Mouse (Mus musculus): ENCODE measurements at regions not wholly inside any gene's neighbourhood (a gene's known extent, or its start where the extent isn't known, plus 50 kb on each side); places are given as distances from the start of the nearest gene placed in this dataset.

GRCm38 (mm10) chr13:60312397-60313085 lies 135.4 kb upstream of the Gas1 start:
- H3K9ac ChIP-seq = no peak overlapping the region
- DNase-seq = peak; percentile 19
- no peak overlapping the region for H3K27ac ChIP-seq (ENCODE audit: low read depth, low read length)
- H3K27me3 ChIP-seq (ENCODE audit: insufficient read depth, low read length) = no peaks in the 10 kb centered on the region
- TF ChIP-seq CTCF (IDR thresholded peaks at IDR 0.05; ENCODE audit: low read depth) = peak; percentile 44
- no peaks in the 10 kb centered on the region for H3K9me3 ChIP-seq (ENCODE audit: low read length)
- 62% methylated on average over 7 of the region's 7 CpGs for WGBS
- H3K4me3 ChIP-seq (ENCODE audit: low read depth, low read length) = no peak overlapping the region
- H3K36me3 ChIP-seq (ENCODE audit: insufficient read depth) = no peaks in the 10 kb centered on the region
- H3K4me1 ChIP-seq (ENCODE audit: insufficient read depth) = 0 out of 2 replicates have a peak, but pooled peaks cover 2% of the 10 kb centered on the region
- no peak overlapping the region for H3K4me2 ChIP-seq (ENCODE audit: low read depth)
- peak; percentile 67 for ATAC-seq

GRCm38 (mm10) chr13:60318436-60319020 lies 141.4 kb upstream of the Gas1 start:
- ATAC-seq = no peak
- 88% methylated on average over 8 of the region's 8 CpGs for WGBS
- TF ChIP-seq CTCF (IDR thresholded peaks at IDR 0.05; ENCODE audit: low read depth) = no peak

GRCm38 (mm10) chr13:60319268-60319667 lies 142.1 kb upstream of the Gas1 start:
- no peak overlapping the region for H3K4me3 ChIP-seq (ENCODE audit: low read depth, low read length)
- DNase-seq = no peak
- H3K4me2 ChIP-seq (ENCODE audit: low read depth) = no peak overlapping the region
- H3K9ac ChIP-seq = no peak overlapping the region
- WGBS = 85% methylated on average over 4 of the region's 4 CpGs
- no peaks in the 10 kb centered on the region for H3K27me3 ChIP-seq (ENCODE audit: insufficient read depth, low read length)
- H3K36me3 ChIP-seq (ENCODE audit: insufficient read depth) = no peaks in the 10 kb centered on the region
- TF ChIP-seq CTCF (IDR thresholded peaks at IDR 0.05; ENCODE audit: low read depth) = no peak
- H3K9me3 ChIP-seq (ENCODE audit: low read length) = no peaks in the 10 kb centered on the region
- ATAC-seq = no peak
- H3K4me1 ChIP-seq (ENCODE audit: insufficient read depth) = no peaks in the 10 kb centered on the region
- H3K27ac ChIP-seq (ENCODE audit: low read depth, low read length) = no peak overlapping the region

More at GRCm38 (mm10) chr13:60318436-60319020, 141.4 kb upstream of the Gas1 start:
- Histone ChIP-seq H3K27me3 (ENCODE audit: insufficient read depth, low read length) (no peaks in the 10 kb centered on the region), H3K36me3 (ENCODE audit: insufficient read depth) (no peaks in the 10 kb centered on the region), H3K4me3 (ENCODE audit: low read depth, low read length) (no peak overlapping the region), H3K27ac (ENCODE audit: low read depth, low read length) (no peak overlapping the region), H3K9me3 (ENCODE audit: low read length) (no peaks in the 10 kb centered on the region), H3K9ac (no peak overlapping the region), H3K4me2 (ENCODE audit: low read depth) (no peak overlapping the region), H3K4me1 (ENCODE audit: insufficient read depth) (no peaks in the 10 kb centered on the region)
- no peak for DNase-seq

GRCm38 (mm10) chr13:60319861-60320602 lies 142.9 kb upstream of the Gas1 start:
- ATAC-seq (no peak), DNase-seq (no peak)
- Histone ChIP-seq H3K4me3 (ENCODE audit: low read depth, low read length) (no peak overlapping the region), H3K9ac (no peak overlapping the region), H3K9me3 (ENCODE audit: low read length) (no peaks in the 10 kb centered on the region), H3K4me2 (ENCODE audit: low read depth) (no peak overlapping the region), H3K36me3 (ENCODE audit: insufficient read depth) (no peaks in the 10 kb centered on the region), H3K27ac (ENCODE audit: low read depth, low read length) (no peak overlapping the region), H3K4me1 (ENCODE audit: insufficient read depth) (no peaks in the 10 kb centered on the region), H3K27me3 (ENCODE audit: insufficient read depth, low read length) (no peaks in the 10 kb centered on the region)
- TF ChIP-seq CTCF (IDR thresholded peaks at IDR 0.05; ENCODE audit: low read depth) = no peak
- 72% methylated on average over 5 of the region's 5 CpGs for WGBS

- 90% methylated on average over 3 of the region's 3 CpGs for WGBS
- DNase-seq (no peak), ATAC-seq (no peak)
- Histone ChIP-seq H3K9ac (no peak overlapping the region), H3K27me3 (ENCODE audit: insufficient read depth, low read length) (no peaks in the 10 kb centered on the region), H3K36me3 (ENCODE audit: insufficient read depth) (no peaks in the 10 kb centered on the region), H3K4me2 (ENCODE audit: low read depth) (no peak overlapping the region), H3K9me3 (ENCODE audit: low read length) (no peaks in the 10 kb centered on the region), H3K27ac (ENCODE audit: low read depth, low read length) (no peak overlapping the region), H3K4me3 (ENCODE audit: low read depth, low read length) (no peak overlapping the region), H3K4me1 (ENCODE audit: insufficient read depth) (no peaks in the 10 kb centered on the region)
- TF ChIP-seq CTCF (IDR thresholded peaks at IDR 0.05; ENCODE audit: low read depth) = no peak
Observed at GRCm38 (mm10) chr13:60322579-60322978, 145.4 kb upstream of the Gas1 start.

GRCm38 (mm10) chr13:60330475-60331258 lies 153.5 kb upstream of the Gas1 start:
- ATAC-seq (no peak), DNase-seq (no peak)
- no peak overlapping the region for H3K4me2 ChIP-seq (ENCODE audit: low read depth)
- no peaks in the 10 kb centered on the region; the same call in 1 of the 2 replicates for H3K27me3 ChIP-seq (ENCODE audit: insufficient read depth, low read length)
- no peaks in the 10 kb centered on the region for H3K36me3 ChIP-seq (ENCODE audit: insufficient read depth)
- no peak for TF ChIP-seq CTCF (IDR thresholded peaks at IDR 0.05; ENCODE audit: low read depth)
- no peaks in the 10 kb centered on the region for H3K4me1 ChIP-seq (ENCODE audit: insufficient read depth)
- WGBS = 75% methylated on average over 9 of the region's 9 CpGs
- H3K27ac ChIP-seq (ENCODE audit: low read depth, low read length) = no peak overlapping the region
- no peak overlapping the region for H3K4me3 ChIP-seq (ENCODE audit: low read depth, low read length)
- H3K9me3 ChIP-seq (ENCODE audit: low read length) = no peaks in the 10 kb centered on the region
- H3K9ac ChIP-seq = no peak overlapping the region

Data from forebrain, postnatal 0 days (tissue).